Mouse (Mus musculus): ENCODE data around the gene Rab1b. TPM values are rescaled to one million over a fixed set of nuclear protein-coding genes. Genes with fewer than 3 reads are reported as not detected.
"Not testable (repeated sequence)": the region's sequence is repeated elsewhere in the genome, so short reads cannot be mapped to it uniquely, and the experiment has no call there.

Rab1b gene
- polyA plus RNA-seq, 1 experiment from 2014 or later = 211 TPM

DNA sequence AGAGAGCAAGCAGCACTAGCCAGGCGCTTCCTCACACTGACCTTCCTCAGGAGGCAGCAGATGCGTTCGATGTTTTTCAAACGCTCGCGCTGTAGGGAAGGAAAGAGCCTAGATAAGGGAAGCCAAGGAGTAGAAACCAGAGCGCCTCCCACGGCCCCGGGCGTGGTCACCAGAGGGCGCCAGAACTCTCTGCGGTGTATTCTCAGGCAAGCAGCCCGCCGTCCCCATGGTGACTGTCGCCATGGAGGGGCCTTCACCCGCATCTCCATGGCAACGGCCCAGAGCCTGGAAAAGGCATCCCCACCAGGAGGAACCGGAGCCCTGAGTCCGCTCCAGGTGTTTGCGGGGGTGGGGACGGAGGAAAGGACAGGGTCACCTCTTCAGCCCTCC, 12.6 kb downstream of the Rab1b start:
- Histone ChIP-seq H3K4me3 (ENCODE audit: low read depth, low read length) (no peak overlapping the region), H3K9me3 (replicated peaks; ENCODE audit: control insufficient read depth, low read length) (no peaks in the 10 kb centered on the region), H3K4me1 (ENCODE audit: control insufficient read depth, insufficient read depth, low read length) (peaks cover 38% of the 10 kb centered on the region), H3K27ac (ENCODE audit: low read depth, low read length) (no peak overlapping the region), H3K36me3 (ENCODE audit: control insufficient read depth, insufficient read depth, low read length) (peaks cover 12% of the 10 kb centered on the region; the same call in 1 of the 2 replicates), H3K27me3 (ENCODE audit: control insufficient read depth, insufficient read depth, low read length) (0 out of 2 replicates have a peak, but pooled peaks cover 2% of the 10 kb centered on the region), H3K9ac (ENCODE audit: low read depth, low read length) (no peak overlapping the region), H3K4me2 (no peak overlapping the region)
- under 1% methylated on average over 21 of the region's 21 CpGs for WGBS (ENCODE audit: insufficient replicate concordance)
- ATAC-seq (replicated peaks; ENCODE audit: insufficient number of reproducible peaks, low FRiP score, low TSS enrichment) = peak; percentile 47; the same call in 1 of the 2 replicates

GRCm38 (mm10) chr19:5093481-5094242, 13.2 kb downstream of the Rab1b start:
- H3K4me3 ChIP-seq (ENCODE audit: low read depth, low read length) = no peak overlapping the region
- no peak overlapping the region for H3K4me2 ChIP-seq

GRCm38 (mm10) chr19:5092083-5092482, 14.8 kb downstream of the Rab1b start:
- Histone ChIP-seq H3K4me2 (no peak overlapping the region), H3K4me1 (ENCODE audit: control insufficient read depth, insufficient read depth, low read length) (peaks cover 35% of the 10 kb centered on the region), H3K36me3 (ENCODE audit: control insufficient read depth, insufficient read depth, low read length) (peaks cover 12% of the 10 kb centered on the region; the same call in 1 of the 2 replicates), H3K9me3 (replicated peaks; ENCODE audit: control insufficient read depth, low read length) (no peaks in the 10 kb centered on the region), H3K9ac (ENCODE audit: low read depth, low read length) (no peak overlapping the region), H3K4me3 (ENCODE audit: low read depth, low read length) (no peak overlapping the region), H3K27ac (ENCODE audit: low read depth, low read length) (no peak overlapping the region), H3K27me3 (ENCODE audit: control insufficient read depth, insufficient read depth, low read length) (no peaks in the 10 kb centered on the region)
- WGBS (ENCODE audit: insufficient replicate concordance) = 84% methylated on average over 10 of the region's 10 CpGs
- ATAC-seq (replicated peaks; ENCODE audit: insufficient number of reproducible peaks, low FRiP score, low TSS enrichment) = no peak

More at GRCm38 (mm10) chr19:5093481-5094242, 13.2 kb downstream of the Rab1b start:
- H3K27ac ChIP-seq (ENCODE audit: low read depth, low read length) = no peak overlapping the region
- H3K4me1 ChIP-seq (ENCODE audit: control insufficient read depth, insufficient read depth, low read length) = peaks cover 40% of the 10 kb centered on the region
- no peaks in the 10 kb centered on the region for H3K9me3 ChIP-seq (replicated peaks; ENCODE audit: control insufficient read depth, low read length)
- 68% methylated on average over 12 of the region's 12 CpGs for WGBS (ENCODE audit: insufficient replicate concordance)
- H3K9ac ChIP-seq (ENCODE audit: low read depth, low read length) = no peak overlapping the region
- 0 out of 2 replicates have a peak, but pooled peaks cover 2% of the 10 kb centered on the region for H3K27me3 ChIP-seq (ENCODE audit: control insufficient read depth, insufficient read depth, low read length)
- H3K36me3 ChIP-seq (ENCODE audit: control insufficient read depth, insufficient read depth, low read length) = peaks cover 12% of the 10 kb centered on the region; the same call in 1 of the 2 replicates
- no peak for ATAC-seq (replicated peaks; ENCODE audit: insufficient number of reproducible peaks, low FRiP score, low TSS enrichment)

- Histone ChIP-seq H3K4me1 (ENCODE audit: control insufficient read depth, insufficient read depth, low read length) (peaks cover 23% of the 10 kb centered on the region), H3K27me3 (ENCODE audit: control insufficient read depth, insufficient read depth, low read length) (peaks cover 22% of the 10 kb centered on the region), H3K9me3 (replicated peaks; ENCODE audit: control insufficient read depth, low read length) (no peaks in the 10 kb centered on the region), H3K4me3 (ENCODE audit: low read depth, low read length) (peak overlapping the region; percentile 90; the same call in 1 of the 2 replicates), H3K36me3 (ENCODE audit: control insufficient read depth, insufficient read depth, low read length) (peaks cover 12% of the 10 kb centered on the region; the same call in 1 of the 2 replicates), H3K27ac (ENCODE audit: low read depth, low read length) (no peak overlapping the region), H3K9ac (ENCODE audit: low read depth, low read length) (no peak overlapping the region), H3K4me2 (peak overlapping the region; percentile 94)
- WGBS (ENCODE audit: insufficient replicate concordance) = 89% methylated on average over 4 of the region's 4 CpGs
- no peak for ATAC-seq (replicated peaks; ENCODE audit: insufficient number of reproducible peaks, low FRiP score, low TSS enrichment)
These were observed 17.5 kb downstream of the Rab1b start for GRCm38 (mm10) chr19:5089324-5089723.

GRCm38 (mm10) chr19:5087884-5088728, 18.8 kb downstream of the Rab1b start, which contains the start of gene Yif1a:
TSS of gene Yif1a (plus strand) at chr19:5088538.
- under 1% methylated on average over 58 of the region's 58 CpGs for WGBS (ENCODE audit: insufficient replicate concordance)

DNA sequence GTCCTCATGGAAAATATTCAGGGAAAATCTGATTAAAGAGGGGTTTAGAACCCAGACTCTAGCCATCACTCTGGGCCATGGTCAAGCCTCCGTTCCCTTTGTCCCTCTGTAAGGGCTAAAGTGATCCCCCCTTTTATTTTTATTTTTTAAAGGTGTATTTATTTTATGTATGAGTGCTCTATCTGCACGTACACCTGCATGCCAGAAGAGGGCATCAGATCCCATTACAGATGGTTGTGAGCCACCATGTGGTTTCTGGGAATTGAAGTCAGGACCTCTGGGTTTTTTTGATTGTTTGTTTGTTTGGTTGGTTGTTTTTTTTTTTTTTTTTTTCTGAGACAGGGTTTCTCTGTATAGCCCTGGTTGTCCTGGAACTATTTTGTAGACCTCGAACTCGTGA, 20.3 kb downstream of the Rab1b start:
- ATAC-seq (replicated peaks; ENCODE audit: insufficient number of reproducible peaks, low FRiP score, low TSS enrichment); H3K9ac ChIP-seq (ENCODE audit: low read depth, low read length); H3K9me3 ChIP-seq (replicated peaks; ENCODE audit: control insufficient read depth, low read length); H3K4me2 ChIP-seq; H3K4me3 ChIP-seq (ENCODE audit: low read depth, low read length); H3K27ac ChIP-seq (ENCODE audit: low read depth, low read length); H3K36me3 ChIP-seq (ENCODE audit: control insufficient read depth, insufficient read depth, low read length): not testable (repeated sequence)
- 51% methylated on average over 4 of the region's 4 CpGs for WGBS (ENCODE audit: insufficient replicate concordance)
- Histone ChIP-seq H3K27me3 (ENCODE audit: control insufficient read depth, insufficient read depth, low read length) (peaks cover 50% of the 10 kb centered on the region), H3K4me1 (ENCODE audit: control insufficient read depth, insufficient read depth, low read length) (peaks cover 18% of the 10 kb centered on the region)

More at GRCm38 (mm10) chr19:5087884-5088728, 18.8 kb downstream of the Rab1b start, which contains the start of gene Yif1a:
- Histone ChIP-seq H3K36me3 (ENCODE audit: control insufficient read depth, insufficient read depth, low read length) (peaks cover 11% of the 10 kb centered on the region; the same call in 1 of the 2 replicates), H3K9me3 (replicated peaks; ENCODE audit: control insufficient read depth, low read length) (no peaks in the 10 kb centered on the region), H3K27me3 (ENCODE audit: control insufficient read depth, insufficient read depth, low read length) (peaks cover 34% of the 10 kb centered on the region), H3K9ac (ENCODE audit: low read depth, low read length) (peak within 1 kb of the TSS; percentile 85), H3K4me1 (ENCODE audit: control insufficient read depth, insufficient read depth, low read length) (peaks cover 18% of the 10 kb centered on the region), H3K4me2 (peak within 1 kb of the TSS; percentile 94), H3K4me3 (ENCODE audit: low read depth, low read length) (peak within 1 kb of the TSS; percentile 90), H3K27ac (ENCODE audit: low read depth, low read length) (peak within 1 kb of the TSS; percentile 67)
- peak; percentile 86 for ATAC-seq (replicated peaks; ENCODE audit: insufficient number of reproducible peaks, low FRiP score, low TSS enrichment)

DNA sequence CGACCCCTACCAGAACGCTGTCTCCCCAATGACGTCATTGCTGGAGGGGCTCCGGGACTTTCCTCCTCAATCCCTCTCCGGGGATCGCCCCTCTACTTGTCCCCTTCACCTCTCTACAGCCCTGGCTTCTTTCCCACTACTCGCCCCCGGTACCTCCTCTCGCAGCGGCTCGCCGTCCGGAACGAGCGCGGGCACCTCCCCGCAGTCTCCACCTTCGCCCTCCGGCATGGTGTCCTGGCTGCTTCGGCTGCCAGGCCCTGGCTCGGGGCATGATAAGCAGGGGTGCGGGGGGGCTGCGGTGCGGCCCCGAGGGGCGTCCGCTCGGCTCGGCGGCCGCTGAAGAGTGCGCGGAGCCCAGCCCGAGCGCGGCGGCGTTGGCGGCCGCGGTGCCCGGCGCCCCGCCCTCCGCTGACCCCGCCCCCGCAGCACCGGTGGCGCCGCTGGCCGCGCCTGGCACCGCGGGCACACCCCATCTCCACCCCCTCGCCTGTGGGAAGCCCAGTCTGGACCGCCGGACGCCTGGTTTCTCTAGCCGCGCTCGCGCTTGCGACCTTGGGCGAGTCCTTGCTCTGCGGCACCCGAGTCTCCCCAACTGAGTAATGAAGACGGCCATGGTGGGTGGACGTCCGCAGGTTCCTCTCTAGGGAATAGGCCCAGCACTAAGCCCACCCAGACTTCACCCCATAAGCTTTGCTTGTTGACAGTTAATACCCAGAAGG, 21.6 kb downstream of the Rab1b start, which contains the start of gene Tmem151a:
Tmem151a (minus strand) TSS at position 387 of the 719 bp plus-strand sequence.
- Histone ChIP-seq H3K36me3 (ENCODE audit: control insufficient read depth, insufficient read depth, low read length) (0 out of 2 replicates have a peak, but pooled peaks cover 2% of the 10 kb centered on the region), H3K4me2 (peak within 1 kb of the TSS; percentile 80), H3K4me3 (ENCODE audit: low read depth, low read length) (peak within 1 kb of the TSS; percentile 50), H3K9ac (ENCODE audit: low read depth, low read length) (peak within 1 kb of the TSS; percentile 11; the same call in 1 of the 2 replicates), H3K4me1 (ENCODE audit: control insufficient read depth, insufficient read depth, low read length) (peaks cover 18% of the 10 kb centered on the region), H3K27ac (ENCODE audit: low read depth, low read length) (no peak within 1 kb of the TSS), H3K27me3 (ENCODE audit: control insufficient read depth, insufficient read depth, low read length) (peaks cover 62% of the 10 kb centered on the region), H3K9me3 (replicated peaks; ENCODE audit: control insufficient read depth, low read length) (no peaks in the 10 kb centered on the region)
- no peak for ATAC-seq (replicated peaks; ENCODE audit: insufficient number of reproducible peaks, low FRiP score, low TSS enrichment)
- under 1% methylated on average over 56 of the region's 69 CpGs for WGBS (ENCODE audit: insufficient replicate concordance)

DNA sequence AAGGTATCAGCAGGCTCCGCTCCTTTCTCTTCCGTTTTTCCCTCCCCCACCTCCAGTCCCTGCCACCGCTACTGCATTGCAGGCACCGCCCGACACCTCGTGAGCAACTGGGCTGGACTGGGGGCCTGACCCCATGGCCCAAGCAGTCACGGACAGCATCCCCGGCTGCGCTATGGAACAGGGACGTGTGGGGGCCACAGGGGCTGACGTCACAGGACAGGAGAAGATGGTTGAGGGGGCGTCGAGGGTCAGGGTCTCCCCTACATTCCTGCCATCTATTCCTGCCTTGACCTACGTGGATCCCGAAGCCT, 22.1 kb downstream of the Rab1b start:
- peak overlapping the region; percentile 80 for H3K4me2 ChIP-seq
- no peak overlapping the region for H3K27ac ChIP-seq (ENCODE audit: low read depth, low read length)
- peak overlapping the region; percentile 50 for H3K4me3 ChIP-seq (ENCODE audit: low read depth, low read length)
- WGBS (ENCODE audit: insufficient replicate concordance) = 3% methylated on average over 12 of the region's 15 CpGs
- ATAC-seq (replicated peaks; ENCODE audit: insufficient number of reproducible peaks, low FRiP score, low TSS enrichment) = no peak
- H3K36me3 ChIP-seq (ENCODE audit: control insufficient read depth, insufficient read depth, low read length) = 0 out of 2 replicates have a peak, but pooled peaks cover under 1% of the 10 kb centered on the region
- peaks cover 18% of the 10 kb centered on the region for H3K4me1 ChIP-seq (ENCODE audit: control insufficient read depth, insufficient read depth, low read length)
- H3K9ac ChIP-seq (ENCODE audit: low read depth, low read length) = no peak overlapping the region
- H3K9me3 ChIP-seq (replicated peaks; ENCODE audit: control insufficient read depth, low read length) = no peaks in the 10 kb centered on the region
- peaks cover 67% of the 10 kb centered on the region for H3K27me3 ChIP-seq (ENCODE audit: control insufficient read depth, insufficient read depth, low read length)

Measured in heart, embryonic 11.5 days (tissue).